Mouse (Mus musculus) small intestine, adult 2 months (tissue): Measurements from ENCODE around the gene Cables2. TPM values are rescaled to one million over a fixed set of nuclear protein-coding genes. Genes with fewer than 3 reads are reported as not detected.
A peak's percentile ranks its signal among the peaks of the same experiment; 100 is the strongest.

Experiments
- H3K27ac ChIP-seq: fragments of 200-500 bp; 2 replicates; pipeline ENCODE4 v1.5.1; 2012; ENCODE audit warnings: low read depth, low read length, control low read depth, inconsistent platforms; ENCODE audit not compliant: insufficient read depth
- H3K27me3 ChIP-seq: fragments of 200-500 bp; 2 replicates; pipeline ENCODE4 v1.6.1; 2012; ENCODE audit warnings: mild to moderate bottlenecking, moderate library complexity, low read length, inconsistent platforms; ENCODE audit not compliant: control insufficient read depth, insufficient read depth
- H3K36me3 ChIP-seq: fragments of 200-500 bp; 2 replicates; pipeline ENCODE4 v1.6.1; 2012; ENCODE audit warnings: mild to moderate bottlenecking, low read length, control low read depth, inconsistent platforms; ENCODE audit not compliant: control insufficient read depth, insufficient read depth
- H3K4me1 ChIP-seq: fragments of 200-500 bp; 2 replicates; pipeline ENCODE4 v1.6.1; 2012; ENCODE audit warnings: low read length, inconsistent platforms, mixed read lengths; ENCODE audit not compliant: control insufficient read depth, insufficient read depth, insufficient read length
- H3K4me3 ChIP-seq: fragments of 200-500 bp; 2 replicates; pipeline ENCODE4 v1.5.1; 2012; ENCODE audit warnings: low read depth, mild to moderate bottlenecking, control low read depth, inconsistent platforms, low read length, moderate library complexity
- CTCF ChIP-seq: fragments of 200-500 bp; IDR thresholded peaks from 2 replicates; pipeline ENCODE4 v1.5.1; 2012; ENCODE audit warnings: low read depth, mild to moderate bottlenecking, control low read depth, inconsistent platforms, low read length, moderate library complexity, mixed read lengths; ENCODE audit not compliant: insufficient replicate concordance, insufficient read length; ENCODE audit errors: extremely low read depth
- POLR2A ChIP-seq: fragments of 200-500 bp; IDR thresholded peaks from 2 replicates; pipeline ENCODE4 v1.6.1; 2012; ENCODE audit warnings: low read depth, mild to moderate bottlenecking, control low read depth, inconsistent platforms, low read length, moderate library complexity
- WGBS: fragments of 180-500 bp; shearing (Covaris S2); methylation state at CpG from one replicate; pipeline ENCODE4 v1.1.7; 2018; 5-methylcytosine and 5-hydroxymethylcytosine counted together
- polyA plus RNA-seq: library from polyadenylated mRNA; depleted of rRNA; stranded (reverse); fragments of >200 nt; gene quantifications from 2 replicates; pipeline ENCODE4 v1.2.3, GENCODE M21; 2012; rRNA removed

The Cables2 gene
- 15.3 and 32.0 TPM in 2 replicates for polyA plus RNA-seq

DNA sequence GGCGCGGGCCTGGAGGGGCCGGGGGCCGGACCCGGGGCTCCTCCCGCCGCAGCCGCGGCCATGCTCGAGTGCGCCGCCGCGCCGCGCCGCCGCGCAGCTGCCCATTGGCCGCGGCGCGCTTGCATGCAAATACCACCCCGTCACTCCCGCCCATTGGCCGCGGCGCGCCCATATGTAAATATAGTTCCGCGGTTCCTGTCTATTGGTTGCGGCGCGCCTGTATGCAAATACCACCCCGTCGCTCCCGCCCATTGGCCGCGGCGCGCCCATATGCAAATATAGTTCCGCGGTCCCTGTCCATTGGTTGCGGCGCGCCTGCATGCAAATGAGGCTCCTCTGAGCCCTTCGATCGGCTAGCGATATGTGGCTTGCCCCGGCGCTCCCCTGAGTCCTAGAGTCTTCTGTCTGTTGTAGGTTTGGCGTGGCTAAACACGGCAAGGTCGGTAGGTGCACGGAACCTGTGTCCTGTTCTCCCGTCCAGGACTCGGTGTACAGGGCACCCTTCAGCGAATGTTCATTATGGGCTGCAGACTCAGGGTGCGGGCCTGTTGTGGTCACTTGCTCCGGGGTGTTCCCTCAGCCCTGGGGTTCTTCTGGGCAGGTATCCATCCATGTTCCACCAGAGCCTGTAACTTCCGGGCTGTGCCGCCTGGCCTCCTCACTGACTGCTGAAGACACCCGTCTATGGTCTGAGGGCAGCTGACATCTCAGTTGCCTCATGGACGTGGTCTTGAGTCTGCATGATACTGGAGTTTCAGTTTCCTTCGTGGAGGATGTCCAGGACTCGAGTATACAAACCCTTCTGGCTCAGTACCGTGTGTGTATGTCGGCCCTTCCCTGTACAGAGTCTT is at the start of gene Cables2:
TSS of gene Cables2 (minus strand) at position 103 of the 851 bp plus-strand sequence.
- TF ChIP-seq CTCF (no peak), POLR2A (peak; percentile 15; the same call in 1 of the 2 replicates)
- Histone ChIP-seq H3K4me1 (peaks cover 40% of the 10 kb centered on the region), H3K36me3 (peaks cover 3% of the 10 kb centered on the region; the same call in 1 of the 2 replicates), H3K27me3 (no peaks in the 10 kb centered on the region), H3K27ac (peak within 1 kb of the TSS; percentile 79), H3K4me3 (peak within 1 kb of the TSS; percentile 70)
- 3% methylated on average over 67 of the region's 68 CpGs for WGBS

DNA sequence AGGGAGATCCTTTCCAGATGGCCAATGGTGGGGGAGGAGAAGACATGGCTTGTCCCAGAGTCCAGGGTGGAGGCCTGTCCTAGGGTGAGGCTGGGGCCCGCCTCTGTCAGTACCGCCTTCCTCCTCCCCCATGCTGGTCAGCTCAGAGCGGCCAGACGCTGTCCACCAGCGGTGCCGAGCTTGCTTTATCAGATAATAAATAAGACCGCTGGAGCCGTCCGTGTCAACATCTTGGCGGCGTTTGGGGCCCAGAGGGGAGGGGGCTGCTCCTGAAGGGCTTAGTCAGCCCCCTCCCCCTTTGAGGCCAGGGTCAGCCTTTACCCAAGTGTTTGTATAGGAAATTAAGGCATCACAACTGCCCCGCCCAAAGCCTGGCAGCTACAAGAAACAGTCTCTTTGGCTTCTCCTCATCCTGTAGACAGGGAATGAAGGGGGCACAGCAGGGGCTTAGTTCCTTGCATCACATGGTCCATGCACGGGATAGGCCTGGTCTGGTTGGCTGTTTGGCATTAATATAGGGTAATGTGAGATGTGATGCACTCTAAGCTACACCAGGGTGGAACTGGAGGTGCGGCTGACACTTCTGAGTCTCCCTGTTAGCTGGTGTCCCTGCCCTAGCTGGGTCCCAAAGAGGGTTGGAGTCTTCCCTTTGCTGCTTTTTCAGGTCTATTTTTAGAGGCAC is 49.5 kb upstream of the Cables2 start:
- WGBS, result 27% methylated on average over 14 of the region's 14 CpGs
- TF ChIP-seq POLR2A (no peak), CTCF (no peak)
- Histone ChIP-seq H3K4me3 (no peak overlapping the region), H3K27me3 (no peaks in the 10 kb centered on the region), H3K4me1 (peaks cover 12% of the 10 kb centered on the region; the same call in 1 of the 2 replicates), H3K36me3 (peaks cover 29% of the 10 kb centered on the region), H3K27ac (peak overlapping the region; percentile 56; the same call in 1 of the 2 replicates)

GRCm38 (mm10) chr2:180320216-180320615 is 46.9 kb upstream of the Cables2 start:
- 79% methylated on average over 4 of the region's 4 CpGs for WGBS

DNA sequence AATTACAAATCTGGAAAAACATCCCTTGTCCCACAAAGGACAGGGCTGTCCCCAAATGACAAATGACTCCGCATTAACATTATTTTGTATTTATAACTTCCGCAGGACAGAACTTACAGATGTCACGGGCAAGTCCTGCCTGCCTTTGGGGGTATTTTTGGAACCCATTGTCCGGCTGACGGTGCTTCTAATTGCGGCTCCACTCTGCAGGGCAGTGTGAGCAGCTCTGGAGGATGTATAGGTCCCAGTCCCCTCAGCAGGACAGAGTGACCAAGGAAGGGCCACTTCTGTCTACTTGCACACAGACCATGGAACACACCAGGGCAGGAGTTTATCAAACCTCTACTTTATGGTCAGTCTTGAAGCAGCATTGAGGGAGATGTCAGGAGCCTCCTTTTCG is 44.3 kb upstream of the Cables2 start:
- WGBS, result 91% methylated on average over 7 of the region's 7 CpGs
- no peaks in the 10 kb centered on the region for H3K36me3 ChIP-seq
- no peaks in the 10 kb centered on the region for H3K27me3 ChIP-seq
- peaks cover 28% of the 10 kb centered on the region; the same call in 1 of the 2 replicates for H3K4me1 ChIP-seq
- no peak overlapping the region for H3K4me3 ChIP-seq
- TF ChIP-seq CTCF, result no peak
- TF ChIP-seq POLR2A, result no peak
- H3K27ac ChIP-seq, result no peak overlapping the region

More at GRCm38 (mm10) chr2:180320216-180320615, 46.9 kb upstream of the Cables2 start:
- Histone ChIP-seq H3K4me1 (peaks cover 21% of the 10 kb centered on the region; the same call in 1 of the 2 replicates), H3K4me3 (no peak overlapping the region), H3K36me3 (peaks cover 3% of the 10 kb centered on the region; the same call in 1 of the 2 replicates), H3K27me3 (no peaks in the 10 kb centered on the region), H3K27ac (no peak overlapping the region)
- TF ChIP-seq CTCF (no peak), POLR2A (no peak)

GRCm38 (mm10) chr2:180314292-180314691 is 41.0 kb upstream of the Cables2 start:
- 17% methylated on average over 2 of the region's 2 CpGs for WGBS
- Histone ChIP-seq H3K27ac (peak overlapping the region; percentile 89), H3K36me3 (no peaks in the 10 kb centered on the region), H3K27me3 (no peaks in the 10 kb centered on the region), H3K4me3 (no peak overlapping the region), H3K4me1 (peaks cover 25% of the 10 kb centered on the region; the same call in 1 of the 2 replicates)
- TF ChIP-seq POLR2A, result peak; percentile 22; the same call in 1 of the 2 replicates
- TF ChIP-seq CTCF, result no peak

GRCm38 (mm10) chr2:180311147-180311546 is 37.9 kb upstream of the Cables2 start:
- Histone ChIP-seq H3K27me3 (no peaks in the 10 kb centered on the region), H3K4me1 (peaks cover 32% of the 10 kb centered on the region), H3K4me3 (no peak overlapping the region), H3K36me3 (no peaks in the 10 kb centered on the region), H3K27ac (no peak overlapping the region)
- WGBS, result 56% methylated on average over 4 of the region's 4 CpGs
- TF ChIP-seq POLR2A (no peak), CTCF (no peak)

DNA sequence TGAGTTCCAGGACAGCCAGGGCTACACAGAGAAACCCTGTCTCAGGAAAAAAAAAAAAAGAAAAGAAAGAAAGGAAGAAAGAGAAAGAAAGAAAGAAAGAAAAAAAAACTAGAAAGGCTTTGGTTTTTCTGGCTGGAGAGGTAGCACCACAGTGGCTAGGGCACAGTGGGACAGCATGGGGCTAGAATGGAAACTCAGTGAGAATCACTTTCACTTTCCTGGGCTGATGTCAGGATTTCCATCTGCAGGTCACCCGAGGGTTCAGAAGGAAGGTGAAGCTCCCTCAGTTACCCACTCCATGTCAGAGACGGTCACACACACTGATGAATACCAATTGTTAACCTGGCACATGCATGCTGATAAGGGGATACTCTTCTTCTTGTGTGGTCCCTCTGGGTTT is 34.4 kb upstream of the Cables2 start:
- WGBS, result 27% methylated on average over 2 of the region's 2 CpGs
- no peak for TF ChIP-seq CTCF
- no peak for TF ChIP-seq POLR2A
- H3K27me3 ChIP-seq, result no peaks in the 10 kb centered on the region
- H3K27ac ChIP-seq, result peak overlapping the region; percentile 67
- no peak overlapping the region for H3K4me3 ChIP-seq
- peaks cover 11% of the 10 kb centered on the region for H3K4me1 ChIP-seq
- H3K36me3 ChIP-seq, result no peaks in the 10 kb centered on the region
